8 mouse cellular contexts compared by ENCODE assay signal in the genomic region with DNA sequence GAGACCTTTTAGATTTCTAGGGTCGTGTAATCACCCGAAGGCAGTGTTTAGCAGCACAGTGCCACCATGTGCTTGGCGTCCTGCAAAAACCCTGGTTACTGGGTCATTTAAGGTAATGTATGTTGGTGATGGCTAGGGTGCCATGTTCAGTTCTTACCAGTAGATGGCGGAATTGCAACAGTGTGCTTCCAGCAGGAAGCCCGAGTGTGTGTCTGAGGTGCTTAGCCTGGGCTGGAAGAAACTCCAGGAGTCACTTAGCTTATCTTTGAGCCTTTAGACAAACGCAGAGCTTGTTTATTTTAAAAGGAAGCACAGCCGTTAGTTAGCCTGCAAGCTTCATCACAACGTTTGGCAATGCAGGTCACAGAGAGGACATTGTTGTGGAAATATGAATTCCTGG. TPM values are rescaled to one million over a fixed set of nuclear protein-coding genes. Genes with fewer than 3 reads are reported as not detected.
DNase-seq lines count a peak whose midpoint lies in the region; ATAC-seq lines count a peak whose summit lies in the region.

No protein-coding gene starts in this region.

- no peaks in the 10 kb centered on the region for H3K27me3 ChIP-seq in forebrain, embryonic 16.5 days (replicated peaks; ENCODE audit: control insufficient read depth, insufficient read depth, low read length)

- no peaks in the 10 kb centered on the region for H3K36me3 ChIP-seq in forebrain, embryonic 16.5 days (ENCODE audit: control insufficient read depth, insufficient read depth)

- H3K27ac ChIP-seq in forebrain, embryonic 16.5 days (ENCODE audit: low read length), result no peak overlapping the region

- H3K4me1 ChIP-seq in forebrain, embryonic 16.5 days (replicated peaks; ENCODE audit: control insufficient read depth, insufficient read depth, low read length), result no peaks in the 10 kb centered on the region

- peak; percentile 85 for ATAC-seq in cerebellum, adult (ENCODE audit: insufficient number of reproducible peaks, low FRiP score, low TSS enrichment)
- peak; percentile 62 for ATAC-seq in forebrain, embryonic 16.5 days

- no peak overlapping the region for H3K9ac ChIP-seq in forebrain, embryonic 16.5 days (replicated peaks; ENCODE audit: low read depth, low read length)

- WGBS in forebrain, embryonic 16.5 days, result 4% methylated on average over 8 of the region's 8 CpGs

- H3K9me3 ChIP-seq in forebrain, embryonic 16.5 days (ENCODE audit: control insufficient read depth, low read length), result peaks cover 3% of the 10 kb centered on the region; the same call in 1 of the 2 replicates

- H3K4me2 ChIP-seq in forebrain, embryonic 16.5 days (ENCODE audit: low read length), result no peak overlapping the region

- DNase-seq in Muller cell, postnatal 12 days (ENCODE audit: inconsistent ontology term), result peak; percentile 55
- peak; percentile 51 for DNase-seq in heart, postnatal 25 days (ENCODE audit: low spot score)
- DNase-seq in layer of hippocampus, adult 18-20 months (ENCODE audit: low spot score in 2 of 2), result peak; percentile 66 to 92
- peak; percentile 84 to 88 for DNase-seq in lung, adult 18-20 months
- peak; percentile 47 for DNase-seq in retina, adult 2 months (ENCODE audit: low read depth, low spot score)
- peak; percentile 81 for DNase-seq in thymus, postnatal 14 days

- intact Hi-C loops in heart, postnatal 25 days (cut with DNase I), result loop anchor here (2.0 to 5.0 kb wide), 2 partner anchors 67 to 179 kb away; no protein-coding TSS in a partner anchor

- no peak overlapping the region for H3K4me3 ChIP-seq in forebrain, embryonic 16.5 days (replicated peaks; ENCODE audit: low read length)

RNA-seq across cellular contexts. Expression of a gene that starts 17.7 kb away (rescaled TPM):
- polyA plus RNA-seq in forebrain, embryonic 16.5 days (2015; fragmentation: Nextera tagmentation; extraction: Ambion mirVana), result 0.65 and 0.91 TPM in 2 replicates
- total RNA-seq in heart, postnatal 25 days (2021), result 1 to 10 TPM; 3.1 to 3.8 TPM
- total RNA-seq in layer of hippocampus, adult 18-20 months (2021), result 1 to 10 TPM; 1.1 to 1.2 TPM

RNA-seq across cellular contexts. Expression of a gene that starts 39.7 kb away (rescaled TPM):
- 3.0 and 3.2 TPM in 2 replicates for polyA plus RNA-seq in forebrain, embryonic 16.5 days (2015; fragmentation: Nextera tagmentation; extraction: Ambion mirVana)
- 100 to 1,000 TPM; 832 to 984 TPM for total RNA-seq in heart, postnatal 25 days (2021)
- 1 to 10 TPM; 2.3 to 3.0 TPM for total RNA-seq in layer of hippocampus, adult 18-20 months (2021)

RNA-seq across cellular contexts. Expression of a gene that starts 39.7 kb away (rescaled TPM):
- polyA plus RNA-seq in forebrain, embryonic 16.5 days (2015; fragmentation: Nextera tagmentation; extraction: Ambion mirVana), result 31.7 and 44.4 TPM in 2 replicates
- 10 to 100 TPM; 28.6 to 29.7 TPM for total RNA-seq in heart, postnatal 25 days (2021)
- total RNA-seq in layer of hippocampus, adult 18-20 months (2021), result 10 to 100 TPM; 53.2 to 57.7 TPM

Comparison
In these comparisons a context has a peak if more than half of its experiments do, and no peak if none do; other contexts are left out.
1. RNA of a gene that starts 39.7 kb away (total RNA-seq): 832 to 984 TPM in heart, postnatal 25 days; 2.3 to 3.0 TPM in layer of hippocampus, adult 18-20 months; every median in the first group is over 100 times any median in the second.
2. Peak in every context shown above with its lines, with median percentiles within 50 percentile points of each other: DNase-seq.